Mouse (Mus musculus) bone marrow, adult 2 months (tissue): ENCODE measurements around the gene Trim61.

Experiments used
- CTCF ChIP-seq: fragments of 200-500 bp; IDR thresholded peaks from 2 replicates; pipeline ENCODE4 v1.5.1; 2011; ENCODE audit warnings: low read length, control low read depth; ENCODE audit not compliant: control insufficient read depth, insufficient read depth
- POLR2A ChIP-seq: fragments of 200-500 bp; IDR thresholded peaks from 2 replicates; pipeline ENCODE4 v1.6.1; 2011; ENCODE audit warnings: low read depth, mild to moderate bottlenecking, control low read depth, low read length, borderline replicate concordance; ENCODE audit not compliant: control insufficient read depth

DNA sequence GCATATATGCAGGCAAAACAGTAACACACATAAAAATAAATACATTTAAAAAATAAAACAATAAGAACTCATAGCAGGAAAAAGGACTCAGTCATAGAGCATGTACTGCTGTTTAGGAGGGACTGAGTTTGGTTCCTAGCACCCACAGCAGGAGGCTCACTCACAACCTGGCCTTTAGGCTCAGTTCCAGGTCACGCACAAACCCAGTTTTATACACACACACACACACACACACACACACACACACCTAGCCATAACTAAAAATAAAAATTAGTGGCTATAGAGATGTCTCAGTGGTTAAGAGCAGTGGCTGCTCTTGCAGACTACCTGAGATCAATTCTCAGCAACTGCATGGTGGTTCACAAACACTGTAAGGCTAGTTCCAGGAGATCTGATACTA lies 13.8 kb upstream of the Trim61 start:
- TF ChIP-seq POLR2A, result no peak
- TF ChIP-seq CTCF, result no peak
